Mouse (Mus musculus): ENCODE data around the gene Nkiras1.

The Nkiras1 gene

GRCm38 (mm10) chr14:18280375-18280774 is 9.4 kb downstream of the Nkiras1 start:
- no peak for DNase-seq

DNA sequence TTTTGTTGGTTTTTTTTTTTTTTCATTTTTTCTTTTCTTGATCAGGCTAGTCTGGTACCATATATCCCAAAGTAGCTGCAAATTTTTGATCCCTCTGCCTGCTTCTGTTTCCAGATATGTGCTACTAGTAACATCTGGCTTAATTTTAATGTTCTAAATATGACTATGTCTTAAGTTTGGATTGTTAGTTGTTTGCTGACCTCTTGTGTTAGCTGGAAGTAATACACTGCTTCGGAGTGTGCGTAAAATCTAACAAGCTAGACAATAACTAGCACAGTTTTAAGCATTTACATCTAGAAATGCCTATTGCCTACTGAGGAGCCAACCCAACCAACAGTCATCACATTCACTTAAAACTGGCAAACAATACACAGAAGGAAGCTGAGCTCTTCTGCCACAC is 13.6 kb downstream of the Nkiras1 start:
- no peak for DNase-seq

DNA sequence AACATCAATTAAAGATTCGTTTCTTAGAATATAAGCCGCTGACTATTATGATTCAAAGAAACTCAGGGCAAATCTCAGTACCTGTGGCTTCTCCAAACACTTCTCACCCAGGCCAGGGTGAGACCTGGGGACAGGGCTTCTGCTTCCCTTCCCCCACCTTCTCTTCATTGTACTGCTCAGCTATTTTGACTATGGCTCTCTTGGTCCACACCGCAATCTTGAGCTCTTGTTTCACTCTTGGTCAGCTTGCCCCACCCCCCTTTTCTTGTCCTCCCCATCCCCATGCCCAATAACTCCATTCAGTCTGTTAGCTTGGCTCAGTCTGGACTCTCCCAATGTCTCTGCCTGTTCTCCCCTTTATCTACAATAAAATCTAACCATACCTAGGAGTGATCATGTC is 14.5 kb downstream of the Nkiras1 start:
- DNase-seq = no peak

DNA sequence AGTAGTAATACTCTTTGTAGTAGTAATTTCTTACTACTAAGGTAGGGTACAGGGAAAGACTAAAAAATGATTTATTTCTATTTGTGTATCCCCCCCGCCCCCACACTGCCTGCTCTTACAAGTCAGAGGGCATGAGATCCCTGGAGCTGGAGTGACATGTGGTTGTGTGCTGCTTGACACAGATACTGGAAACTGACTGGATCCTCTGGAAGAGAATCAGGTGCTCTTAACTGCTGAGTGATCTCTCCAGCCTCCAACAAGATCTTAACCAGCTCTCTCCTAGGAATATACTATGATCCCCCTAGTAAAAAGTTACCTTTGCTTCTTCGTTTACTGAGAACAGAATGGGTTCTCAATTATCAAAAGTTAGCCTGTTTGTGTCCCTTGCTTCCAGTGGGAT is 15.5 kb downstream of the Nkiras1 start:
- DNase-seq = no peak

GRCm38 (mm10) chr14:18287391-18287790 is 16.5 kb downstream of the Nkiras1 start:
- no peak for DNase-seq

- DNase-seq = no peak
These were observed 21.2 kb downstream of the Nkiras1 start for GRCm38 (mm10) chr14:18292111-18292510.

DNA sequence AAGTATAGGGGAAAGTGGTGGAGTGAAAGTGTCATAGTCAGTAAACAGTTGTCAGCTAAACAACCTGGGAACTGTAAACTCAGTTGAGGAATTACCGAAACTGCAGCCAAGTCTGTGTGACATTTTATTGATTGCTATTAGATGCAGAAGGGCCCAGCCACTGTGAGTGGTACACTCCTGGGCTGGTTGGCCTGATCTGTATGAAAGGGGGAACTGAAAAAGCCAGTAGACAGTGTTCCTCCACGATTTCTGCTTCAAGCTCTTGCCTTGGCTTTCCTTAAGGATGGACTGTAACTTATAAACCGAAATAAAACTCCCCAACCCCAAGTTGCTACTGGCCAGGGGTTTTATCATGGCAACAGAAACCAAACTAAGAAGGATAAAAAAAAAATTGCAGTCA is 21.6 kb downstream of the Nkiras1 start:
- no peak for DNase-seq

DNA sequence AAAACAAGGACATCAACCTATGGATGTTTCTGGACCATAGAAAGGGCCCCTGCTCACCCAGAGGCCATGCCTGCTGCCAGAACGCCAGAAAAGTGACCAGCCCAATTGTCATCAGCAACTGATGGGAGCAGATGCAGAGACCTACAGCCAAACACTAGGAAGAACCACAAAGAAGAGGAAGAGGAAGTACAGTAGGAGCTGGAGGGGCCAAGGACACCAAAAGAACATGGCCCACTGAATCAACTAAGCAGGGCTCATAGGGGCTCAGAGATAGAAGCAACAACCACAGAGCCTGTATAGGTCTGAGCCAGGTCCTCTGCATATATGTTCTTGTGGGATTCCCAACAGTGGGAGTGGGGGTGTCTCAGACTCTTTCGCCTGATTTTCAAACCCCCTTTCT is 26.5 kb downstream of the Nkiras1 start:
- DNase-seq = no peak

GRCm38 (mm10) chr14:18298874-18299273 is 27.9 kb downstream of the Nkiras1 start:
- DNase-seq = no peak

GRCm38 (mm10) chr14:18300676-18301075 is 29.7 kb downstream of the Nkiras1 start:
- no peak for DNase-seq

DNA sequence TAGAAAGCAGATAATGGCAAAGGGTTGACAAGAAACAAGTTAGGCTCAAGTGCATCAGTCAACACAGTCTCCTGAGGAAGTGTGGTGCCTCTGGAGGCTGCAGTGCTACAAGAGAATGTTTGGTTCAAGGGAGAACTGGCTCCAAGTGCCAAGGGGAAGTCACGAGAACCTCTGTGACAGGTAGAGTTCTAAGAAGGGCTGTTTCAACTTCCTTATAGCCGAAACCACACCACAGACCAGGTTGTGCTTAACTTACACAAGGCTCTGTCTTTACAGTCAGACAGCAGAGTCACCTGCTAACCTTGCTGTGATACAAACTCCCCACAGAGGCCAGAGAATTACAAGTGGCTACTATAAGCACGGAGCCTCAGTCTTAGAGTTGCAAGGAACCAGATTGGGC is 30.7 kb downstream of the Nkiras1 start:
- peak in 1 of 2 experiments; percentile 12 for DNase-seq

- no peak for DNase-seq
These were observed 31.8 kb downstream of the Nkiras1 start for GRCm38 (mm10) chr14:18302750-18303149.

- DNase-seq = no peak
These were observed 32.3 kb downstream of the Nkiras1 start for GRCm38 (mm10) chr14:18303262-18303661.

DNA sequence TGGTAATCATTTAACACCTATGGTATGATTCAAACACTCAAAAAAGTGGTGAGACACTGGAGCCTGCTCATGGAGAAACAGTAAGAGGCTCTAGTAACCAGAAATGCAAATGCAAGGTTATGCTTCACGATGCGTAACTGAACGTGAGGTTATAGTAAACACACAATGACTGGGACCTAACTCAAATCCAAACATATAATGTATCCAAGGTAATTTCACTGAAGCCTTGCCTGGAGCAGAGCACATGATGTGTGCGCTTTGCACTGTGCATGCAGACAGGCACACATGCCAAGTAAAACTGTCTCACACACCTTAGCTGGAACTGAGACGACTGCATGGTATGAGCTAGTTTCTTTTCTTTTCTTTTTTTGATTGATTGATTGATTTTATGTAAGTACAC is 33.2 kb downstream of the Nkiras1 start:
- DNase-seq = no peak

- no peak for DNase-seq
These were observed 46.8 kb downstream of the Nkiras1 start for GRCm38 (mm10) chr14:18317457-18318411.

DNA sequence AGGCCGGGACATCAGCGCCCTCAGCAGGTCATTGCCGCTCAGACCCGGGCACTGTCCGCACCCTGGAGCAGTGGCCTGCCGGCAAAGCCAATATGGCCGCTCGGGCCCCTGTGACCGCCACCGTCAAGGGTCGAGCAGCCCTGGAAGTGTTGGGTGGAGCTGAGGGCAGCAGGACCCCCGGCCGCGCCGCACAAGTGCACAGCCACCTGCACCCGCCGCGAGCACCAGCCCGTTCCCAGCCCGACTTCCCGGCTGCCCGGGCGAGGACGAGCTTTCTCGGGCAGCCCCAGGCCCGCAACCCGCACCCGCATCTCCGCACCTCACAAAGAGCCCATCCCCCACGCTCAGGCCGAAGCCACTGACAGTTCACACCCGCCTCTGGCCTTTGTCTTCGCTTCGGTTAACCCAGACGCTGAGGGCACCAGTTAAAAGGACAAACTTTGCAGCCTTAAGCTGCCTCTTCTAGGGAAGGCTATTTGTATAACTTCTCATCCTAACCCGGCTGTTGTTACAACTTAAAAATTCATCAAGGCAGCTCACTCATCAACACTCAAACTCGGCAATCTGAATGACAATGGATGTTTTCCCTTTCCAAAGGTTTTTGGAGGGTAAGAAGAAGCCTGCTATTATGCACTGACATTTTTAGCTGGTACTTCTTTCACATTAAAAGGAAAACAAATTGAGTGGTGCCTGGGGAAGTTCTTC is 56.2 kb downstream of the Nkiras1 start:
- peak in 1 of 2 experiments; percentile 11 for DNase-seq

DNA sequence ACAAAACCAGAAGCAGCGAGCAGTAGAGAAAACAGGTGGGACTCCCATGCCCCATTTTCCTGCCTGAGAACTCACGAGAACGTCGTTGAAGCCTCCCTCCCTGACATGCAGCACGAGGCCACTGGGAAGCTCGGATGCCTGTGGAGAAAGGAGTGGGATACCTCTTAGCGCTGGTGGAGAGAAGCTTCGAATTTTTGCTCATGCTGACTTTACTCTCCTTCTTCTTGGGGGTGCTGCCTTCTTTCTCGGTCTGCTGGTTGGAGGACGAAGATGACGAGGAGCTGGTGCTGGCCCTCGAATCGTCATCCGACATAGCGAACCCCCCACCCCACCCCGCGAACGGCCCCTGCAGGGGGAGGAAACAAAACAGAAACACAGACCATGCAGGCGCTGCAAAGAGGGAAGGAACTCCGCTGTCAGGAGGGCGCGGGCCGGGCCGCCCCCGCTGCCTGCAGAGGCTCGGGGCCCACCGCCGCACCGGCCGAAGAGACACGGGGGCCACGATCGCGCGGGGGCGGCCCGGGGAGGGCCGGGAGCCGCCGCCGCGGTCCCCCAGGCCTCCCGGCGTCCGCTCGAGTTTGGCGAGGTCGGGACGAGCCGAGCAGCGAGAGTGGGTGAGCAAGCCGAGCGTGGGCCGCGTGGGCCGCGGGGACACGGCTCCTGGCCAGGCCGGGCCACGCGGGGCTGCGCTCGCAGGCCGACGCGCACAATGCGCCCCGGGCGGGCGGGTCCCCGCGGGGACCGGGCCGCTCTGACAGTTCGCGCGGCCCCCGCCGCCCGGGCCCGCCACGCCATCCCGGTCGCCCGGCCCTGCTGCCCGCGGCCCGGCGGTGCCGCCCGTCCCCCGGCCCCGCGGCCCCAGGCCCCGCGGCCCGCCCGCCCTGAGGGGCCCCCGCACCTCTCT is 60.1 kb downstream of the Nkiras1 start:
- DNase-seq = peak; percentile 34 to 42

DNA sequence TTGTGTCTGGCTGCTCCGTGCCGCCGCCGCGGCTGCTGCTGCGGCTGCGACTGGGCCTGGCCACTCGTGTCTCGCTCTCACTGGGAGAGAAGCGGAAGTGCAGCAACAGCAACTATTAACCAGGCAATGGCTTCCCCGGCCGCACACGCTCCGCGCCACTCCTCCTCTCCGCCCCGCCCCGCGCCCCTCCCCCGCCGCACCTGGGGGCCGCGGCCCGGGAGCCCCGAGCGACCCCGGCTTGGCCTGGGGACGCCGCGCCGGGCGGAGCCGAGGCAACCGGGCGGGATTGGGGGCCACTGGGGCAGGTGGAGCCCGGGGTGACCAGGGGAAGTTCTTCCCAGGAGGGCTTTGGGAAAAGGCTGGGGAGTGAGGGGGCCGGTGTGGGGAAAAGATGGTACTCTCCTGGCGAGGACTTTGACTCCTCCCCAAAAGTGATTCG is 60.8 kb downstream of the Nkiras1 start, which contains the start of gene Ube2e1:
Gene Ube2e1, minus strand, starts transcription at position 167 of the 439 bp plus-strand sequence.
- DNase-seq = peak; percentile 64 to 72

All from spleen, adult 18-20 months (tissue).